Mouse (Mus musculus): ENCODE results near the gene Ggnbp2. TPM values are rescaled to one million over a fixed set of nuclear protein-coding genes. Genes with fewer than 3 reads are reported as not detected.
"Not testable (repeated sequence)": the region's sequence is repeated elsewhere in the genome, so short reads cannot be mapped to it uniquely, and the experiment has no call there.

The Ggnbp2 gene
- polyA plus RNA-seq, 1 experiment from 2014 or later, result 64.2 TPM

- Histone ChIP-seq H3K9me3 (ENCODE audit: low read depth, low read length) (no peaks in the 10 kb centered on the region), H3K4me1 (ENCODE audit: insufficient read depth) (no peaks in the 10 kb centered on the region), H3K9ac (no peak overlapping the region), H3K27me3 (ENCODE audit: insufficient read depth, low read length) (no peaks in the 10 kb centered on the region), H3K36me3 (ENCODE audit: insufficient read depth) (peaks cover 48% of the 10 kb centered on the region), H3K4me2 (no peak overlapping the region), H3K4me3 (ENCODE audit: low read depth, low read length) (no peak overlapping the region), H3K27ac (ENCODE audit: low read depth) (no peak overlapping the region)
- TF ChIP-seq CTCF (IDR thresholded peaks at IDR 0.05; ENCODE audit: low read depth), result no peak
- DNase-seq (no peak), ATAC-seq (ENCODE audit: insufficient read depth) (no peak)
- 93% methylated on average over 15 of the region's 15 CpGs for WGBS
Observed at GRCm38 (mm10) chr11:84846741-84847474, 23.7 kb downstream of the Ggnbp2 start.

- no peaks in the 10 kb centered on the region for H3K4me1 ChIP-seq (ENCODE audit: insufficient read depth)
- DNase-seq, result no peak
- no peaks in the 10 kb centered on the region for H3K27me3 ChIP-seq (ENCODE audit: insufficient read depth, low read length)
- H3K27ac ChIP-seq (ENCODE audit: low read depth), result no peak overlapping the region
- TF ChIP-seq CTCF (IDR thresholded peaks at IDR 0.05; ENCODE audit: low read depth), result no peak
- no peak overlapping the region for H3K4me2 ChIP-seq
- H3K9me3 ChIP-seq (ENCODE audit: low read depth, low read length), result no peaks in the 10 kb centered on the region
- WGBS, result 92% methylated on average over 2 of the region's 2 CpGs
- ATAC-seq (ENCODE audit: insufficient read depth), result no peak
- H3K36me3 ChIP-seq (ENCODE audit: insufficient read depth), result peaks cover 73% of the 10 kb centered on the region
- no peak overlapping the region for H3K4me3 ChIP-seq (ENCODE audit: low read depth, low read length)
- H3K9ac ChIP-seq, result no peak overlapping the region
Observed at GRCm38 (mm10) chr11:84839330-84839729, 31.3 kb downstream of the Ggnbp2 start.

DNA sequence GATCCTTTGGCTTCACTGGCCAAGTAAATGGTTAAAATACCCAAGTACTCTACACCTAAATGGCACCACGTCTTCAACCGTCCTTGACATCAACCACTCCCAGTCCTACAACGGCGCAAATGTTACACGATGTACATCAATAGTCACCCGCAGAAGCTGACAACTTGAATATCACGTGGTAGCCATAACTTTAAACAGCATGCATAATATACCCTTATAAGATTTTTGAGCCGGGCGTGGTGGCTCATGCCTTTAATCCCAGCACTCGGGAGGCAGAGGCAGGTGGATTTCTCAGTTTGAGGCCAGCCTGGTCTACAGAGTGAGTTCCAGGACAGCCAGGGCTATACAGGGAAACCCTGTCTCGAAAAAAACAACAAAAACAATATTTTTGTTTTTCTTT, 41.1 kb downstream of the Ggnbp2 start:
- peak; percentile 7; the same call in 1 of the 2 replicates for ATAC-seq (ENCODE audit: insufficient read depth)
- H3K27me3 ChIP-seq (ENCODE audit: insufficient read depth, low read length); H3K4me1 ChIP-seq (ENCODE audit: insufficient read depth); H3K9me3 ChIP-seq (ENCODE audit: low read depth, low read length); DNase-seq: not testable (repeated sequence)
- Histone ChIP-seq H3K4me3 (ENCODE audit: low read depth, low read length) (peak overlapping the region; percentile 76), H3K4me2 (peak overlapping the region; percentile 90), H3K9ac (peak overlapping the region; percentile 75), H3K27ac (ENCODE audit: low read depth) (peak overlapping the region; percentile 56), H3K36me3 (ENCODE audit: insufficient read depth) (peaks cover 36% of the 10 kb centered on the region)
- 65% methylated on average over 11 of the region's 11 CpGs for WGBS

DNA sequence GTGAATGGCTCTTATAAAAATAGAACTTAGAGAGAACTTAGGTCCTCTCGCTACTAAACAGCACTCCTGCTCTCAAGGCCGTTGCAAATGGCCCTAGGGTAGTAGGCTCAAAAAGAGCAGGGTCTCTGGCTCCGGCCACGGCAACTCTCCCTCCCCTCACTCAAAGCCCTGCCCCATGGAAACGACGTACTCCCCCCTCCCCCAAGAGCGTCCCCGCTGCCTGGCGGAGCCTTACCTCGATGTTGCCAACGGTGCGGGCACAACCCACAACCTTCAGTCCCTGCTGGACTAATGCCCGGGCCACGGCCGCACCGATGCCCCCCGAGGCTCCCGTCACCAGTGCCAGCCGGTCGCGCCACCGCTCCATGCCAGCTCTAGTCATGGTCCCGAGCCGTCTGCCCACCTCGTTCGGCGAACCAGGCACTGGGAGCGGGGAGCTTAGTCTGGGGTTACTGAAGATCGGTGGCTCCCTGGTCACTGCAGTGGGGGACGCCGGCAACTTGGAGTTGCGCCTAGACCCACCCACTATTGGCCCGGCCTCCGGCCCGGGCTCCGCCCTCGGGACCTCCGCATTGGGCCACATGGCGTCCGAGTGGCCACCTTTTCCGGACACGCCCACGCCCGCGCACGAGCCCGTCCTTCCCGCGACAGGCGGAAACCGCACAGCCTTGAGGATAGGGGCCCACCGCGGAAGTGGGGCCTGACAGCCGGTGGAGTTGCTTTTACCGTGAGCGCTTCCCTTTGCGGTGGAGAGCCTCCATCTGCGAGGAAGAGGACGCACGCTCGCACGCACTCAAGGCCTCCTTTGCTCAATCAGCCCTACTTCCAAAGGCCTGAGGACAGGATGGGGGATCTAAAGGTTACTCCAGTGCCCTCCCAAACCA, 41.9 kb downstream of the Ggnbp2 start, which contains the start of gene Dhrs11:
Dhrs11 (minus strand) TSS at position 479 of the 884 bp plus-strand sequence.
- WGBS, result under 1% methylated on average over 62 of the region's 62 CpGs
- Histone ChIP-seq H3K36me3 (ENCODE audit: insufficient read depth) (peaks cover 29% of the 10 kb centered on the region), H3K4me3 (ENCODE audit: low read depth, low read length) (peak within 1 kb of the TSS; percentile 76), H3K9ac (peak within 1 kb of the TSS; percentile 75), H3K4me1 (ENCODE audit: insufficient read depth) (0 out of 2 replicates have a peak, but pooled peaks cover 2% of the 10 kb centered on the region), H3K4me2 (peak within 1 kb of the TSS; percentile 90), H3K9me3 (ENCODE audit: low read depth, low read length) (no peaks in the 10 kb centered on the region), H3K27me3 (ENCODE audit: insufficient read depth, low read length) (no peaks in the 10 kb centered on the region), H3K27ac (ENCODE audit: low read depth) (peak within 1 kb of the TSS; percentile 73)
- no peak for TF ChIP-seq CTCF (IDR thresholded peaks at IDR 0.05; ENCODE audit: low read depth)
- peak; percentile 97 for ATAC-seq (ENCODE audit: insufficient read depth)
- peak; percentile 96 for DNase-seq

DNA sequence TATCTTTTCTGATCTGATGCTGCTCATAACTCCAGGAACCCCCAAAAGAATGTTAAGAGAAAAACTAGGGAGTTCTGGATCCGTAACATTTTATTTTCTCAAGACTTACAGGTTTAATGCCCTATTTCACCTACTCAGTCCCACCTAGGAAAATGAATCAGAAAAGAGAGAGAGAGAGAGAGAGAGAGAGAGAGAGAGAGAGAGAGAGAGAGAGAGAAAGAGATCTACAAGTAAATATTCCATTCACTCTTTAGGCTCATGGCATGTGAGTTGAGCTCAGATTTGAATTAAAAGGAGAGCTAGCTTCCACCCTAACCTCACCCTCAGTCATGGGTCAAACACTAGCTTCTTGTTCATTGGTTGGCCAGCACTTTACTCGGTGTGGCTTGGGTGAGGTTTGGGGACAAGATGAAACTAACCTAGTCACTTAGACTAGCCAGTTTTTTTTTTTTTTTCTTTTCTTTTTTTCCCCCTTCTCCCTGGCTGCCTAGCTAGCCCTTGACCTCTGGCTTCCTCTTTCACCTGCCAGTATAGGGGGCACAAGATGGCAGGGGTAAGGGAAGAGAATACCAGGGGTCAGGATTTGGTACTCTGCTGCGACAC, 42.6 kb downstream of the Ggnbp2 start:
- no peak for TF ChIP-seq CTCF (IDR thresholded peaks at IDR 0.05; ENCODE audit: low read depth)
- DNase-seq (no peak), ATAC-seq (ENCODE audit: insufficient read depth) (no peak)
- H3K9ac ChIP-seq, result peak overlapping the region; percentile 75
- no peak overlapping the region for H3K27ac ChIP-seq (ENCODE audit: low read depth)
- peaks cover 23% of the 10 kb centered on the region for H3K36me3 ChIP-seq (ENCODE audit: insufficient read depth)
- 0 out of 2 replicates have a peak, but pooled peaks cover 2% of the 10 kb centered on the region for H3K4me1 ChIP-seq (ENCODE audit: insufficient read depth)
- no peaks in the 10 kb centered on the region for H3K27me3 ChIP-seq (ENCODE audit: insufficient read depth, low read length)
- WGBS, result 40% methylated on average over 3 of the region's 3 CpGs
- no peaks in the 10 kb centered on the region for H3K9me3 ChIP-seq (ENCODE audit: low read depth, low read length)
- H3K4me2 ChIP-seq, result peak overlapping the region; percentile 90
- peak overlapping the region; percentile 76 for H3K4me3 ChIP-seq (ENCODE audit: low read depth, low read length)

DNA sequence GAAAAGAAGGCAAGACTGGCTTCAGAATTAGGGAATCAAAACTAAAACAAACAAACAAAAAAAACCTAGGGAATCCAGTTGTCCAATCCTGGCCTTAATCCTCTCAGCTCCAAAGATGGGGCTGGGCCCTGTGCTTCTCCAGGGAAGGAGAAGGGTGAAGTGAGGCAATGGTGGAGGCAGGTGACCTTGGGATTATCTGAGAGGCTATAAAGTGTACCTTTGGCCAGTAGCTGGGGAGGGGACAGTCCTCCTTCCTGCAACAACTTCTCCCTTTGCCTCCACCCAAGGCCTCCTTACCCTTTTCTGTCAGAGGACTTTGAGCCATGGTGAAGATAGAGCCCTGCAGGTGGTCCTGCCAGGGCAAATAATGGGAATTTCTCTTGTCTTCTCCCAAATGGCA, 43.1 kb downstream of the Ggnbp2 start:
- H3K4me1 ChIP-seq (ENCODE audit: insufficient read depth), result 0 out of 2 replicates have a peak, but pooled peaks cover 2% of the 10 kb centered on the region
- no peak for DNase-seq
- H3K27ac ChIP-seq (ENCODE audit: low read depth), result no peak overlapping the region
- TF ChIP-seq CTCF (IDR thresholded peaks at IDR 0.05; ENCODE audit: low read depth), result no peak
- H3K9ac ChIP-seq, result peak overlapping the region; percentile 75; the same call in 1 of the 2 replicates
- ATAC-seq (ENCODE audit: insufficient read depth), result no peak
- peak overlapping the region; percentile 76 for H3K4me3 ChIP-seq (ENCODE audit: low read depth, low read length)
- H3K4me2 ChIP-seq, result peak overlapping the region; percentile 90
- H3K27me3 ChIP-seq (ENCODE audit: insufficient read depth, low read length), result no peaks in the 10 kb centered on the region
- peaks cover 18% of the 10 kb centered on the region for H3K36me3 ChIP-seq (ENCODE audit: insufficient read depth)
- no peaks in the 10 kb centered on the region for H3K9me3 ChIP-seq (ENCODE audit: low read depth, low read length)
